Mouse (Mus musculus) small intestine, adult 2 months (tissue): Measurements from ENCODE around the gene Tmem52. TPM values are rescaled to one million over a fixed set of nuclear protein-coding genes. Genes with fewer than 3 reads are reported as not detected.

ENCODE experiments used
- H3K27ac ChIP-seq: fragments of 200-500 bp; 2 replicates; pipeline ENCODE4 v1.5.1; 2012; ENCODE audit warnings: low read depth, low read length, control low read depth, inconsistent platforms; ENCODE audit not compliant: insufficient read depth
- H3K27me3 ChIP-seq: fragments of 200-500 bp; 2 replicates; pipeline ENCODE4 v1.6.1; 2012; ENCODE audit warnings: mild to moderate bottlenecking, moderate library complexity, low read length, inconsistent platforms; ENCODE audit not compliant: control insufficient read depth, insufficient read depth
- H3K36me3 ChIP-seq: fragments of 200-500 bp; 2 replicates; pipeline ENCODE4 v1.6.1; 2012; ENCODE audit warnings: mild to moderate bottlenecking, low read length, control low read depth, inconsistent platforms; ENCODE audit not compliant: control insufficient read depth, insufficient read depth
- H3K4me1 ChIP-seq: fragments of 200-500 bp; 2 replicates; pipeline ENCODE4 v1.6.1; 2012; ENCODE audit warnings: low read length, inconsistent platforms, mixed read lengths; ENCODE audit not compliant: control insufficient read depth, insufficient read depth, insufficient read length
- H3K4me3 ChIP-seq: fragments of 200-500 bp; 2 replicates; pipeline ENCODE4 v1.5.1; 2012; ENCODE audit warnings: low read depth, mild to moderate bottlenecking, control low read depth, inconsistent platforms, low read length, moderate library complexity
- CTCF ChIP-seq: fragments of 200-500 bp; IDR thresholded peaks from 2 replicates; pipeline ENCODE4 v1.5.1; 2012; ENCODE audit warnings: low read depth, mild to moderate bottlenecking, control low read depth, inconsistent platforms, low read length, moderate library complexity, mixed read lengths; ENCODE audit not compliant: insufficient replicate concordance, insufficient read length; ENCODE audit errors: extremely low read depth
- POLR2A ChIP-seq: fragments of 200-500 bp; IDR thresholded peaks from 2 replicates; pipeline ENCODE4 v1.6.1; 2012; ENCODE audit warnings: low read depth, mild to moderate bottlenecking, control low read depth, inconsistent platforms, low read length, moderate library complexity
- WGBS: fragments of 180-500 bp; shearing (Covaris S2); methylation state at CpG from one replicate; pipeline ENCODE4 v1.1.7; 2018; 5-methylcytosine and 5-hydroxymethylcytosine counted together
- polyA plus RNA-seq: library from polyadenylated mRNA; depleted of rRNA; stranded (reverse); fragments of >200 nt; gene quantifications from 2 replicates; pipeline ENCODE4 v1.2.3, GENCODE M21; 2012

Tmem52 gene
- polyA plus RNA-seq, 1 experiment = 2.1 TPM

GRCm38 (mm10) chr4:155432358-155432757 is 36.6 kb upstream of the Tmem52 start:
- 81% methylated on average over 6 of the region's 6 CpGs for WGBS
- Histone ChIP-seq H3K27me3 (no peaks in the 10 kb centered on the region), H3K4me3 (no peak overlapping the region), H3K27ac (no peak overlapping the region), H3K36me3 (no peaks in the 10 kb centered on the region), H3K4me1 (no peaks in the 10 kb centered on the region)
- TF ChIP-seq POLR2A = no peak
- no peak for TF ChIP-seq CTCF

GRCm38 (mm10) chr4:155433993-155434392 is 34.9 kb upstream of the Tmem52 start:
- TF ChIP-seq POLR2A (no peak), CTCF (no peak)
- Histone ChIP-seq H3K4me1 (no peaks in the 10 kb centered on the region), H3K27me3 (no peaks in the 10 kb centered on the region), H3K4me3 (no peak overlapping the region), H3K36me3 (no peaks in the 10 kb centered on the region), H3K27ac (no peak overlapping the region)
- 61% methylated on average over 5 of the region's 5 CpGs for WGBS

- WGBS = 63% methylated on average over 3 of the region's 3 CpGs
- no peaks in the 10 kb centered on the region for H3K4me1 ChIP-seq
- H3K27ac ChIP-seq = no peak overlapping the region
- H3K36me3 ChIP-seq = no peaks in the 10 kb centered on the region
- no peak for TF ChIP-seq CTCF
- no peak for TF ChIP-seq POLR2A
- no peak overlapping the region for H3K4me3 ChIP-seq
- no peaks in the 10 kb centered on the region for H3K27me3 ChIP-seq
These were observed 26.1 kb upstream of the Tmem52 start for GRCm38 (mm10) chr4:155442808-155443207.

- H3K27me3 ChIP-seq = no peaks in the 10 kb centered on the region
- no peaks in the 10 kb centered on the region for H3K36me3 ChIP-seq
- 45% methylated on average over 10 of the region's 10 CpGs for WGBS
- H3K4me3 ChIP-seq = no peak overlapping the region
- no peak overlapping the region for H3K27ac ChIP-seq
- no peak for TF ChIP-seq CTCF
- no peak for TF ChIP-seq POLR2A
- no peaks in the 10 kb centered on the region for H3K4me1 ChIP-seq
These were observed 17.3 kb upstream of the Tmem52 start for GRCm38 (mm10) chr4:155451597-155451996.

- WGBS = 81% methylated on average over 5 of the region's 5 CpGs
- TF ChIP-seq POLR2A = no peak
- Histone ChIP-seq H3K27me3 (no peaks in the 10 kb centered on the region), H3K4me3 (no peak overlapping the region), H3K36me3 (no peaks in the 10 kb centered on the region), H3K27ac (no peak overlapping the region), H3K4me1 (no peaks in the 10 kb centered on the region)
These were observed 10.3 kb upstream of the Tmem52 start for GRCm38 (mm10) chr4:155458575-155458974.

- no peak for TF ChIP-seq POLR2A
- TF ChIP-seq CTCF = no peak
- H3K36me3 ChIP-seq = no peaks in the 10 kb centered on the region
- no peaks in the 10 kb centered on the region for H3K27me3 ChIP-seq
- no peak overlapping the region for H3K27ac ChIP-seq
- WGBS = 71% methylated on average over 13 of the region's 13 CpGs
- H3K4me3 ChIP-seq = no peak overlapping the region
- no peaks in the 10 kb centered on the region for H3K4me1 ChIP-seq
These were observed 5.9 kb upstream of the Tmem52 start for GRCm38 (mm10) chr4:155463050-155463449.

- H3K4me3 ChIP-seq = no peak overlapping the region
- no peaks in the 10 kb centered on the region for H3K4me1 ChIP-seq
- H3K27me3 ChIP-seq = no peaks in the 10 kb centered on the region
- no peak overlapping the region for H3K27ac ChIP-seq
- 74% methylated on average over 6 of the region's 6 CpGs for WGBS
- TF ChIP-seq POLR2A (no peak), CTCF (no peak)
- H3K36me3 ChIP-seq = no peaks in the 10 kb centered on the region
These were observed 5.3 kb upstream of the Tmem52 start for GRCm38 (mm10) chr4:155463611-155464010.

- Histone ChIP-seq H3K36me3 (no peaks in the 10 kb centered on the region), H3K27me3 (no peaks in the 10 kb centered on the region), H3K27ac (no peak overlapping the region), H3K4me1 (peaks cover 2% of the 10 kb centered on the region), H3K4me3 (no peak overlapping the region)
- TF ChIP-seq POLR2A = no peak
- no peak for TF ChIP-seq CTCF
- WGBS = 74% methylated on average over 4 of the region's 4 CpGs
These were observed 4.9 kb upstream of the Tmem52 start for GRCm38 (mm10) chr4:155464061-155464460.
